Mouse (Mus musculus): ENCODE measurements around the gene Lhx3.

GRCm38 (mm10) chr2:26230253-26230652, 22.2 kb upstream of the Lhx3 start:
- TF ChIP-seq CTCF (IDR thresholded peaks at IDR 0.05; ENCODE audit: control insufficient read depth, insufficient read depth, insufficient replicate concordance, low read depth, low read length) (no peak), POLR2A (IDR thresholded peaks at IDR 0.05; ENCODE audit: control insufficient read depth, low read depth, low read length) (no peak)
